Mouse (Mus musculus) ovary, adult 2 months (tissue): ENCODE data around the gene Nxf2. TPM values are rescaled to one million over a fixed set of nuclear protein-coding genes. Genes with fewer than 3 reads are reported as not detected.

ENCODE experiments used
- polyA plus RNA-seq: library from polyadenylated mRNA; depleted of rRNA; stranded (reverse); fragments of >200 nt; gene quantifications from 2 replicates; pipeline ENCODE4 v1.2.3, GENCODE M21; 2012; rRNA removed

Nxf2 gene
- polyA plus RNA-seq = 0.08 and 0.10 TPM in 2 replicates

GRCm38 (mm10) chrX:134964546-134964945 lies at the start of gene Nxf2:
TSS of gene Nxf2 (minus strand) at chrX:134964754.

GRCm38 (mm10) chrX:135008720-135009470 lies 44.3 kb upstream of the Nxf2 start, which contains the start of gene Zmat1:
TSS of gene Zmat1 (minus strand) at chrX:135009209.

Other genes starting within 250 kb of the Nxf2 start
- 3.7 and 4.2 TPM in 2 replicates for gene Armcx1, start 246.8 kb downstream of the Nxf2 start, polyA plus RNA-seq
- 7.6 and 10.4 TPM in 2 replicates for gene Armcx6, start 213.3 kb downstream of the Nxf2 start, polyA plus RNA-seq
- gene Armcx3, start 208.2 kb downstream of the Nxf2 start, polyA plus RNA-seq = 4.1 and 4.9 TPM in 2 replicates
- 78.0 and 88.6 TPM in 2 replicates for gene Armcx2, start 155.5 kb downstream of the Nxf2 start, polyA plus RNA-seq
- gene Zmat1, start 44.5 kb upstream of the Nxf2 start, polyA plus RNA-seq = 0.35 and 0.67 TPM in 2 replicates
- gene Gm15023, start 212.9 kb upstream of the Nxf2 start, polyA plus RNA-seq = 0.06 TPM in 1 of 2 replicates, not detected in the other
- 0.71 and 1.4 TPM in 2 replicates for gene Tceal6, start 245.9 kb upstream of the Nxf2 start, polyA plus RNA-seq